Mouse (Mus musculus): Measurements from ENCODE around the gene Mad2l2.

DNA sequence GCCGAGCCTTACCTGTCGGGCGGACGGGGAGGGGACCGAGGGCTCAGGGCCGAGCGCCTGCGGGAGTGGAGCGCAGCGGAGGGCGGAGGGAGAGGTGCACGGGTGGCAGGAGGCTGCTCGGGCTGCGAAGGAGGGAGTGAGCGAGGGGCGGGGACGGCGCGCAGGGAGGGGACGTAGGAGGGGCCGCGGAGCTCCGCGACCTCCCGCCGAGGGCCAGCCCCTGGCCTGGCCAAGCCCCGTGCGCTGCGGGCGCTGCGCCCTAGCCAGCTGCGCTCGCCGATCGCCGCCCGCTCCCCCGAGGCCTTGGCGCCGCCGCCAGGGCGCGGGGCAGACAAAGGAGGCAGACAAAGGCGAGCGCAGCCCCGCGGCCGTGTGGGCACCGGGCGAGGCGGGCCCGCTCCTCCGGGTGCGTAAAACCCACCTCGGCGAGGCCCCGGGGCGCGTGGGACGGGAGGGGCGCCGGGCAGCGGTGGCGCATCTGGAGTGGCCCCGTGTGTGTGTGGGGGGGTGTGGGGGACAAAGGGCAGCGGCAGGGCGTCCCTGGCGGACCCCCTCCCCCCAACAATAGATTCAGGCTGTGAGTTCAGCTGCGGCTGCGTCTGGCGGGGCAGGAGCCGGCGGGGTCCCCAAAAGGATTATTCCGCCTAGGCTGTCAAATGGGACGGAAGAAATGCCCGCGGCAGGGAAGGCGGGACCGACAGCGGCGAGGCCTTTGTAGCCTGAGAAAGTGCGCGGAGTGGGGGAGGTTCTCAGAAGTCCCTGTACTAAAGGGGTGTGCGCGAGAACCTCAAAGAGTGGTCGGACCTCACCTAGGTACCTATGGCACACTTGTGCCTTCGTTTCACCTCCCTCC lies 603 bp downstream of the Mad2l2 start, which contains the start of gene Draxin:
- TF ChIP-seq GATA1 (IDR thresholded peaks at IDR 0.05; ENCODE audit: borderline replicate concordance, low read length) = no peak
- TF ChIP-seq FLI1 (IDR thresholded peaks at IDR 0.05; ENCODE audit: low read length) = no peak
